Mouse (Mus musculus) adrenal gland, adult 18-20 months (tissue): ENCODE data around the gene Inha. TPM values are rescaled to one million over a fixed set of nuclear protein-coding genes. Genes with fewer than 3 reads are reported as not detected.

Experiments
- DNase-seq, 2 experiments: peaks; one replicate each; pipeline ENCODE4 v3.0.0; 2021 to 2022; ENCODE audit warnings: low spot score in 2 of 2
- total RNA-seq, 2 experiments: library from RNA; stranded (reverse); gene quantifications; 1 replicate in 1 of 2; 2 replicates in 1 of 2; pipeline ENCODE4 v1.2.3; 2021

The Inha gene
- total RNA-seq, 2 experiments from 2014 or later, result 18.2 to 29.6 TPM

- DNase-seq, result peak; percentile 73 to 87
Measured at GRCm38 (mm10) chr1:75487405-75488161, 19.3 kb upstream of the Inha start.

- DNase-seq, result no peak
Measured at GRCm38 (mm10) chr1:75490785-75491551, 15.9 kb upstream of the Inha start.

GRCm38 (mm10) chr1:75492579-75493170 lies 14.2 kb upstream of the Inha start:
- no peak for DNase-seq

- no peak for DNase-seq
Measured at GRCm38 (mm10) chr1:75494878-75495548, 11.9 kb upstream of the Inha start.

- no peak for DNase-seq
Measured at GRCm38 (mm10) chr1:75498897-75499296, 8.0 kb upstream of the Inha start.

GRCm38 (mm10) chr1:75499441-75499840 lies 7.4 kb upstream of the Inha start:
- DNase-seq, result no peak

- no peak for DNase-seq
Measured at GRCm38 (mm10) chr1:75501905-75502304, 5.0 kb upstream of the Inha start.

GRCm38 (mm10) chr1:75502945-75503650 lies 3.8 kb upstream of the Inha start:
- DNase-seq, result no peak

- peak in 1 of 2 experiments; percentile 41 for DNase-seq
Measured at GRCm38 (mm10) chr1:75503651-75503980, 3.3 kb upstream of the Inha start.

- no peak for DNase-seq
Measured at GRCm38 (mm10) chr1:75504256-75505045, 2.4 kb upstream of the Inha start.

- peak; percentile 65 to 76 for DNase-seq
Measured at GRCm38 (mm10) chr1:75505159-75505955, 1.5 kb upstream of the Inha start.

- DNase-seq, result peak; percentile 54 to 56
Measured at GRCm38 (mm10) chr1:75505956-75506831, 683 bp upstream of the Inha start, which contains the start of gene Obsl1. Gene Obsl1, minus strand, starts transcription at chr1:75506452.

- no peak for DNase-seq
Measured at GRCm38 (mm10) chr1:75509586-75509985, 2.7 kb downstream of the Inha start.

GRCm38 (mm10) chr1:75510154-75510553 lies 3.3 kb downstream of the Inha start:
- no peak for DNase-seq

GRCm38 (mm10) chr1:75511437-75512210 lies 4.7 kb downstream of the Inha start:
- no peak for DNase-seq

GRCm38 (mm10) chr1:75512550-75512949 lies 5.7 kb downstream of the Inha start:
- DNase-seq, result no peak

GRCm38 (mm10) chr1:75516703-75517380 lies 10.0 kb downstream of the Inha start:
- no peak for DNase-seq
